Mouse (Mus musculus) embryonic facial prominence, embryonic 15.5 days (tissue): ENCODE measurements around the gene Atrnl1. TPM values are rescaled to one million over a fixed set of nuclear protein-coding genes. Genes with fewer than 3 reads are reported as not detected.

Experiments
- ATAC-seq: fragments of 200-750 bp; cut with Nextera tagmentation; 2 replicates; pipeline ENCODE4 v1.8.0; 2017; ENCODE audit warnings: low read depth, moderate TSS enrichment; ENCODE audit not compliant: insufficient number of reproducible peaks, low FRiP score, low TSS enrichment
- H3K27ac ChIP-seq: fragments of 300-500 bp; sonication (generic); replicated peaks from 2 replicates; pipeline ENCODE4 v1.5.1; 2015; ENCODE audit warnings: mild to moderate bottlenecking, inconsistent platforms
- H3K27me3 ChIP-seq: fragments of 300-500 bp; sonication (generic); 2 replicates; pipeline ENCODE4 v1.6.1; 2015; ENCODE audit warnings: inconsistent platforms
- H3K36me3 ChIP-seq: fragments of 300-500 bp; sonication (generic); 2 replicates; pipeline ENCODE4 v1.6.1; 2015; ENCODE audit warnings: mild to moderate bottlenecking, inconsistent platforms
- H3K4me1 ChIP-seq: fragments of 300-500 bp; sonication (generic); 2 replicates; pipeline ENCODE4 v1.6.1; 2015; ENCODE audit warnings: inconsistent platforms
- H3K4me2 ChIP-seq: fragments of 300-500 bp; sonication (generic); replicated peaks from 2 replicates; pipeline ENCODE4 v1.6.1; 2015; ENCODE audit warnings: mild to moderate bottlenecking, inconsistent platforms
- H3K4me3 ChIP-seq: fragments of 300-500 bp; sonication (generic); replicated peaks from 2 replicates; pipeline ENCODE4 v1.5.1; 2015; ENCODE audit warnings: mild to moderate bottlenecking, inconsistent platforms
- H3K9ac ChIP-seq: fragments of 300-500 bp; sonication (generic); 2 replicates; pipeline ENCODE4 v1.6.1; 2015; ENCODE audit warnings: inconsistent platforms
- H3K9me3 ChIP-seq: fragments of 300-500 bp; sonication (generic); replicated peaks from 2 replicates; pipeline ENCODE4 v1.6.1; 2016; ENCODE audit warnings: inconsistent platforms
- WGBS: fragments of 180-500 bp; shearing (Covaris S2); methylation state at CpG from one replicate; pipeline ENCODE4 v1.1.7; 2015; 5-methylcytosine and 5-hydroxymethylcytosine counted together
- polyA plus RNA-seq: library from polyadenylated mRNA; unstranded; fragments of >200 nt; fragmentation: Nextera tagmentation; extraction: Ambion mirVana; gene quantifications from 2 replicates; pipeline ENCODE4 v1.2.1, GENCODE M21; 2015

The Atrnl1 gene
- polyA plus RNA-seq, 1 experiment from 2014 or later: 7.1 TPM

DNA sequence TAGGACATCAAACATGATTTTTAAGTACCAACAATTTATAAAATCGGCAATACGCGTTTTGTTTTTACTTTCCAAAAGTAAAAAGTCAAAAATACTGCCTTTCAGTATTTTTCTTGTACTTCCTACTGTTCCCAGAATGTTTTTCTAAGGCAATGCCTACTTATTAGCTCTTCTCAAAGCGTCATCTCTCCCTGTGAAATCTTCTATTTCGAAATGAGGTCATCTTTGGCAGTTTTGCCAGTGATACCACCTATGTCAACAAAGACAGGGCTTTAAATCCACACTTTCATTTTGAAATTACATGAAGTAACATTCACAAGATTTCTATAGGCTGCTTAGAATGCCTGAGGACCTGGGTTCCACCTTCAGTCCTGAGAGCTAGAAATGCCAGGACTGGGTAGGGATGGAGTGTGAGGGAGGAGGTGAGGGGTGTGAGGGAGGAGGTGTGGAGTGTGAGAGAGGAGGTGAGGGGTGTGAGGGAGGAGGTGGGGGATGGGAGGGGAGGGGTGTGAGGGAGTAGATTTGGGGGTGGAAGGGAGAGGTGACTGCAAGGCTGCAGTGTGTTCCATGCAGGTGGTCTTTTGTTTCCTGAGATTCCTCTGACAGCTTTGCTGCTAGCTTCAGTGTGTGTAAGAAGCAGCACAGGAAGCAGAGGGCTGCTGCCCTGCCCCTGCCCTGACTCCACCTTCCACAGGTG, 315.5 kb downstream of the Atrnl1 start:
- Histone ChIP-seq H3K27me3 (no peaks in the 10 kb centered on the region), H3K4me2 (no peak overlapping the region), H3K4me3 (no peak overlapping the region), H3K9me3 (no peaks in the 10 kb centered on the region), H3K4me1 (no peaks in the 10 kb centered on the region), H3K9ac (no peak overlapping the region), H3K36me3 (no peaks in the 10 kb centered on the region), H3K27ac (no peak overlapping the region)
- WGBS: 90% methylated on average over 5 of the region's 5 CpGs
- ATAC-seq: peak; percentile 97

- WGBS: 33% methylated on average over 10 of the region's 10 CpGs
- no peaks in the 10 kb centered on the region for H3K36me3 ChIP-seq
- no peaks in the 10 kb centered on the region for H3K27me3 ChIP-seq
- no peak overlapping the region for H3K4me2 ChIP-seq
- H3K4me3 ChIP-seq: no peak overlapping the region
- no peaks in the 10 kb centered on the region for H3K4me1 ChIP-seq
- no peak for ATAC-seq
- H3K9ac ChIP-seq: no peak overlapping the region
- no peak overlapping the region for H3K27ac ChIP-seq
- H3K9me3 ChIP-seq: no peaks in the 10 kb centered on the region
Measured at GRCm38 (mm10) chr19:57926941-57927471, 316.2 kb downstream of the Atrnl1 start.

DNA sequence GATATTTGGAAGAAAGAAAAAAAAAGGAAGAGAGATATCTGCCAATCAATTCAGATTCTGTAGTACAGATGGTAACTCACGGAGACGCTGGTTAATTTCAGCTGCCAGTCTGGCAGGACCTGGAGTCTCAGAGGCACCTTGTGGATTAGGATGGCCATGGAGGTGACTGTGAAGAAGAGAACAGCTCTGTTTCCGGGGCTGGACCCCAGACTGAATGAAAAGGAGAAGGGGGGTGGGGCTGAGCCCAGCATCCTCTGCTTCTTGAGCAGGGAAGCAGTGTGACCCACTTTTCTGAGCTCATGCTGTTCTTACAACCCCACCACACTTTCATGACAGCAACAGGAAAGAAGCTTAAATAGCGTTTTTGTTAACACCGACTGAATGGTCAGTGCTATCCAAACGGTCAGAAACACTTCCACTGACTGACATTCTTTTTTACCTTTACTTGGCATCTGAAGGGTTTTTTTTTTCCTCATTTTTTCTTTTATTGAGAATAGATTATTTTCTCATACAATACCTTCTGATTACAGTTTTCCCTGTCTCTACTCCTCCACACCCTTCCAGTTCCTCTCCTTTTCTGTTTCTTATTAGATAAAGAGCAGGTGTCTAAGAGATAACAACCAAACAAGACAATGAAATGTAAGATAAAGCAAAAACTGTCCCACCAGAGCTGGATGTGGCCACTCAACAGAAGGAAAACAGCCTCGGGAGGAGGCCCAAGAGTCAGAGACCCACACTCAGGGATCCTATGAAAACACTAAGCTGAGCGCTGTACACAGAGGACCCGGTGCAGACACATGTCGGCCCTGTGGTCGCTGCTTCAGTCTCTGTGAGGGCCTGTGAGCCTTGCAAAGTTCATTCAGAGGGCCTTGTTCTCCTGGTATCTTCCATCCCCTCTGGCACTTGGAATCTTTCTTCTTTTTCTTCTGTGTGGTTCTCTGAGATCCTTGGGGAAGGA, 317.0 kb downstream of the Atrnl1 start:
- no peak overlapping the region for H3K4me2 ChIP-seq
- no peaks in the 10 kb centered on the region for H3K27me3 ChIP-seq
- H3K4me3 ChIP-seq: no peak overlapping the region
- 65% methylated on average over 11 of the region's 11 CpGs for WGBS
- no peak for ATAC-seq
- H3K9me3 ChIP-seq: no peaks in the 10 kb centered on the region
- no peak overlapping the region for H3K9ac ChIP-seq
- no peaks in the 10 kb centered on the region for H3K36me3 ChIP-seq
- H3K4me1 ChIP-seq: no peaks in the 10 kb centered on the region
- no peak overlapping the region for H3K27ac ChIP-seq

GRCm38 (mm10) chr19:57931626-57932025, 320.8 kb downstream of the Atrnl1 start:
- no peaks in the 10 kb centered on the region for H3K9me3 ChIP-seq
- no peaks in the 10 kb centered on the region for H3K27me3 ChIP-seq
- WGBS: 96% methylated on average over 4 of the region's 4 CpGs
- H3K4me3 ChIP-seq: no peak overlapping the region
- H3K4me1 ChIP-seq: no peaks in the 10 kb centered on the region
- H3K4me2 ChIP-seq: no peak overlapping the region
- no peak overlapping the region for H3K27ac ChIP-seq
- no peak overlapping the region for H3K9ac ChIP-seq
- H3K36me3 ChIP-seq: no peaks in the 10 kb centered on the region
- ATAC-seq: no peak

- H3K27me3 ChIP-seq: no peaks in the 10 kb centered on the region
- no peaks in the 10 kb centered on the region for H3K9me3 ChIP-seq
- no peak overlapping the region for H3K9ac ChIP-seq
- no peak overlapping the region for H3K4me2 ChIP-seq
- H3K4me1 ChIP-seq: no peaks in the 10 kb centered on the region
- no peak overlapping the region for H3K4me3 ChIP-seq
- ATAC-seq: no peak
- H3K27ac ChIP-seq: no peak overlapping the region
- H3K36me3 ChIP-seq: no peaks in the 10 kb centered on the region
- WGBS: 91% methylated on average over 3 of the region's 3 CpGs
Measured at GRCm38 (mm10) chr19:57936865-57937264, 326.0 kb downstream of the Atrnl1 start.

DNA sequence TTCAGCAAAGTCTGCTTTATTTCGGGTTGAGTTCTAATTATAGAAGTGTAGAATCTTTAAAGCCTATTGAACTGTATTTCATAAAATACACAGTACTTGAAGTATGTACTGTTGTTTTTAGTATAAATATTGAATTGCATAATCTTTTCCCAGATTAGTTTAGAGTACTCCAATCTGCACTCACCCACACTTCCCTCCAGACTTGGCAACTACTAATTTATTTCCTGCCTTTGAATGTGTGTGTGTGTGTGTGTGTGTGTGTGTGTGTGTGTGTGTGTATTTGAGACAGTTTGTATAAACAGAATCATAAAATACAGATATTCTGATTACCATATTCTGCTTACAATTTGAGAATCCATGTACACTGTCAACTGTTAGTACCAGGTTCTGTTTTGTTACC, 328.3 kb downstream of the Atrnl1 start:
- H3K27ac ChIP-seq: no peak overlapping the region
- no peaks in the 10 kb centered on the region for H3K27me3 ChIP-seq
- H3K9me3 ChIP-seq: no peaks in the 10 kb centered on the region
- H3K4me1 ChIP-seq: no peaks in the 10 kb centered on the region
- ATAC-seq: no peak
- 71% methylated on average over 1 of the region's 1 CpGs for WGBS
- no peak overlapping the region for H3K4me2 ChIP-seq
- no peak overlapping the region for H3K4me3 ChIP-seq
- no peak overlapping the region for H3K9ac ChIP-seq
- H3K36me3 ChIP-seq: no peaks in the 10 kb centered on the region

- Histone ChIP-seq H3K9ac (no peak overlapping the region), H3K9me3 (no peaks in the 10 kb centered on the region), H3K27ac (no peak overlapping the region), H3K36me3 (no peaks in the 10 kb centered on the region), H3K4me1 (no peaks in the 10 kb centered on the region), H3K4me3 (no peak overlapping the region), H3K4me2 (no peak overlapping the region), H3K27me3 (no peaks in the 10 kb centered on the region)
- ATAC-seq: no peak
- 70% methylated on average over 8 of the region's 8 CpGs for WGBS
Measured at GRCm38 (mm10) chr19:57941529-57941928, 330.7 kb downstream of the Atrnl1 start.

- Histone ChIP-seq H3K36me3 (no peaks in the 10 kb centered on the region), H3K9me3 (no peaks in the 10 kb centered on the region), H3K27me3 (no peaks in the 10 kb centered on the region), H3K27ac (no peak overlapping the region), H3K4me1 (no peaks in the 10 kb centered on the region), H3K9ac (no peak overlapping the region), H3K4me3 (no peak overlapping the region), H3K4me2 (no peak overlapping the region)
- 87% methylated on average over 14 of the region's 14 CpGs for whole genome bisulfite sequencing
- ATAC-seq: no peak
Measured at GRCm38 (mm10) chr19:57942281-57942680, 331.4 kb downstream of the Atrnl1 start.

DNA sequence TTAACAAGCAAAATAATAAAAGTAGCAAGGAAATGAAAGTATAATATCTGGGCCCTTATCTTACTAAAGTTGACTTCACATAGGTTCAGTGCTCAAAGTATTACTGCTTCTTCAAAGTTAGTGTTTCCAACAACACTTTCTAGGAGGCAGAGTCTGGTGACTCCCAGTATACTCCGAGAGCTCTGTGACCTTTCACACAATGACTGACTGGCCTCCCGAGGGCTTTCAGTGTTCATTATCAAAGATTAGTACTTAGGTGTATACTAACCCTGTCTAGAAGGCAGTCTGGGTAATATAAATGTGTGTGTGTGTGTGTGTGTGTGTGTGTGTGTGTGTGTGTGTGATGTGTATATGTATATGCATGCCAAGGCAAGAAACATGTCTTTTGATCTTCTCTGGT, 332.5 kb downstream of the Atrnl1 start:
- Histone ChIP-seq H3K4me3 (no peak overlapping the region), H3K36me3 (no peaks in the 10 kb centered on the region), H3K4me1 (no peaks in the 10 kb centered on the region), H3K27ac (no peak overlapping the region), H3K27me3 (no peaks in the 10 kb centered on the region), H3K4me2 (no peak overlapping the region), H3K9me3 (no peaks in the 10 kb centered on the region), H3K9ac (no peak overlapping the region)
- WGBS: 71% methylated on average over 2 of the region's 2 CpGs
- no peak for ATAC-seq

GRCm38 (mm10) chr19:57944680-57945079, 333.8 kb downstream of the Atrnl1 start:
- no peak for ATAC-seq
- no peak overlapping the region for H3K27ac ChIP-seq
- 83% methylated on average over 6 of the region's 6 CpGs for WGBS

GRCm38 (mm10) chr19:57945626-57946250, 334.9 kb downstream of the Atrnl1 start:
- no peaks in the 10 kb centered on the region for H3K4me1 ChIP-seq
- H3K9me3 ChIP-seq: no peaks in the 10 kb centered on the region
- H3K27me3 ChIP-seq: no peaks in the 10 kb centered on the region
- 89% methylated on average over 4 of the region's 4 CpGs for WGBS
- no peak overlapping the region for H3K27ac ChIP-seq
- no peak for ATAC-seq
- no peak overlapping the region for H3K4me2 ChIP-seq
- H3K4me3 ChIP-seq: no peak overlapping the region
- no peaks in the 10 kb centered on the region for H3K36me3 ChIP-seq
- no peak overlapping the region for H3K9ac ChIP-seq

More at GRCm38 (mm10) chr19:57944680-57945079, 333.8 kb downstream of the Atrnl1 start:
- no peaks in the 10 kb centered on the region for H3K36me3 ChIP-seq
- H3K4me2 ChIP-seq: no peak overlapping the region
- H3K27me3 ChIP-seq: no peaks in the 10 kb centered on the region
- no peak overlapping the region for H3K4me3 ChIP-seq
- H3K9ac ChIP-seq: no peak overlapping the region
- no peaks in the 10 kb centered on the region for H3K9me3 ChIP-seq
- no peaks in the 10 kb centered on the region for H3K4me1 ChIP-seq
